Mouse (Mus musculus) layer of hippocampus, adult 9-10 months (tissue): ENCODE results near the gene Cacnb3.

ENCODE experiments used
- DNase-seq: peaks from one replicate; pipeline ENCODE4 v3.0.0; 2022; ENCODE audit warnings: low spot score

Gene Cacnb3

DNA sequence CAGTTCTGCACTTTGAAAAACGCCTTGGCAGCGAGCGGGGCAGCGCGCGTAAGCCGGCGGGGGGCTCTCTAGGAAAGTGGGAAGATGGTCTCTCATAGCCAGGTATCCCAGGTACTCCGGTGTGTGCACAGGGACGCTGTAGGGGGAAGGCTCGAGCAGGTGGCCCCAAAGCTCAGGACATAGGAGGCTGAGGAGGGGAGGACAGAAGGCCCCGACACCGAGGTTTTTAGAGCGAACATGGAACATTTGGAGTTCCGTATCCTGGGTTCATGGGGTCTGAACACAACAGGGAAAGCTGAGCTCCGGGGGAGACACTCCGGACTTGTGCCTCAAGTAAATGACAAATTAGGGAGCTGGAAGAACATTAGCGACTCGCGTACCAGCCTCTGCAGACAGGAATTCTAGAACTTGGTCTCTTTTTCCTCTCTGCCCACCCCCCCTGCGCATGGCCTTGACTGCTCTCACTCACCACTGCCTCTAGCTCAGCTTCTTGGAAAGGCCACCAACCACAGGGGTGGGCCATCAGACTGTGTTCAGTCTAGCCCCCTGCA is 4.7 kb downstream of the Cacnb3 start:
- no peak for DNase-seq

DNA sequence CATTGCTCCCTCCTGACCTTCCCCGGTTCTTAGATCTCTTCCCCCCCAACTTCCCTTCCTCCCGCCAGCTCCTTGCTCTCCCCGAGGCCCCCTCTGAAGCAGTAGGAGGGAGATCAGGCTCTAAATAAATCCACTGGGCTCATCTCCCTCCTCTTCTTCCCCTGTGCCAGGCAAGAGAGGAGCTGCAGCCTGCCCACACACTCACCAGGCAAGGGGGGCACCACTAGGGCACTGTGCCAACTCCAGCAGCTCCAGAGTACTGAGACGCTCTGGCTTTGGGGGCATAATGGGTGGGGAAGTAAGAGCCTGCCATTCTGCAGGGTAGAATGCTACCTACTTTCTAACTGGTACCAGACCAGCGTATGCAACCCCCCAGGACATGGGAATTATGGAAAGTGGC is 5.9 kb downstream of the Cacnb3 start:
- no peak for DNase-seq

DNA sequence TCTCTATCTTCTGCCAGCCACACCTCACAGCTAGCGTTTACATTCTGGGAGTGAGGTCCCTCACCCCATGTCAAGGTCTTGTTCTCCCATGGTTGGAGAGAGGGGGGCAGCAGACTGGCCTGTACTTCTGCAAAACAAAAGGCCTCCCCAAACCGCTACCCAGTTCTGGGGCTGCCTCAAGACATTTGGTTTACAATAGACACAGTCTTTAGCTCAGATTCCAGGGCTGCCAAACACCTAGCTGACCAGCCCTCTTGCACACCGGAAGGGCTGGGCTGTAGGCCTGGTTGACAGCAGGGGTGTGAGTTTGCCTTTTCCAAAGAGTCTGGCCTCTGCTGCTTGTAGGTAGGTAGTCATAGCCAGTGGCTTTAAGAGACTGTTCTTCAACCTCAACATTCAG is 6.5 kb downstream of the Cacnb3 start:
- DNase-seq, result no peak

DNA sequence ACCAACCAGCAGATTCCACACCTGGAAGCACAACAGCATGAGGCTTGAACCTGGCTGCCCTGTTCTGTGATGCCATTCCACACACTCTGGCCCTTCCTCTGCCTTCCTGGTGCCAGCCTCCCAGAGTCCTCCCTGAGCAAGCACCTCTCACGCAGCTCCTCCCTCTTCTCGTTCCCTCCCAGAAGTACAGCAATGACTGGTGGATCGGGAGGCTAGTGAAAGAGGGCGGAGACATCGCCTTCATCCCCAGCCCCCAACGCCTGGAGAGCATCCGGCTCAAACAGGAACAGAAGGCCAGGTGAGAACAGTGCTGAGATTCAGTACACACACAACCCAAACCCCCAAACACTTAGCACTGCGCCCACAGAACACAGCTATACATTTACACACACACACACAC is 9.5 kb downstream of the Cacnb3 start:
- no peak for DNase-seq

DNA sequence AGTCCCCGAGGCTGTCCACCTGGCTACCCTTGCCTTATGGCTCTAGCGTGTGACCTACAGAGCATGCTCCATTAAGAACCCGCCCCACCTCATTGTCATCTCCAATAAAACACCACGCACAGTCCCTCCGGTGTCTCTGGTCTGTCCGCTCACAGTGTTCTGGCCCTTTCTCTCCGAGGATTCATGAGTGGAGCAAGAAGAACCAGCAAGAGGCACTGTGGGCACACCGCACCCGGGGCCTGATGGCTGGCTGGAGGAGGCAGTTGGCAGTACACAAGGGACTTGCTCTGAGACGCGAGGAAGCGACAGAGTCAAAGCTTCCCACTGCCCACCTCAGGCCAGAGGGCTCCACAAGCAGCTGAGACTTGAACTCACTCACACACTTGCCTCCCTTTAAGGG is 13.8 kb downstream of the Cacnb3 start:
- no peak for DNase-seq

DNA sequence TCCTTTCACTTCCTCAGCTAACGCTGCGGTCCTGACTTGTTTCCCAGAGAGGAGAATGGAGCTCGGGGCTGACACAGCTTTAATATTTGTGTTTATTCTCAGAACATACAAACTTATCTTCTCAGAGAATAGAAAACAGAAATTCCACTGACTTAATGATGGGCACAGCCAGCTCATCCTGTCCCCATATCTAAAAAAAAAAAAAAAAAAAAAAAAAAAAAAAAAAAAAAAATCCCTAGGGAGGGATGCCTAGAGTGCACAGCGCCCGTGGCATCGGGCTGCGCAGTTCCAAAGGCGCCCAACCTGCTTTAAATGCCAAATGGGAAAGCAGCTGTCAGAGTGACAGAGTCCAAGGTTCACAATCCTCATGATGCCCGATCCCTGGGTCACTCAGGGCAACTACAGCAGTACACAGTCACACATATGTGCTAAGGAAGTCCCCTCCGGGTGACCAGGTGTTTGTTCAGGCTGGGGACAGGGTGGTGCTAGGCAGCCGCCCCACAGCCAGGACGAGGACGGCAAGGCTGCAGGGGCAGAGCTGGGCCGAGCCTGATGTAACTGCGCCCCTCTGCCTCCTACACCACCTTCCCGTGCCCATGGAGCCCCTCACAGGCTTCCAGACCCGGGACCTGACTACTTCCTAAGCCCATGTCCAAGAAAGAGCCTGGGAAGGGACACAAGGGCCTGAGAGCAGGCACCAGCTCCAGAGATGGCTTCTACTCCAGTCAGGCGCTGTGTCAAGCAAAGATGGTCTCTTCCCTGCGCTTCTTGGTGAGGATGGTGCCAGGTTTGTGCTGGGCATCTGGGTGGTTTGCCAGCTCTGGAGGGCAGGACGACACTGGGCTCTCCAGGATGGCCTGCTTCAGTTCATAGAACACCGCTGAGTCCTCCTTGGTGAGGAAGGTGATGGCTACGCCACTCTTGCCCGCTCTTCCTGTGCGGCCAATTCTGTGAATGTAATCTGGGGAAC is 14.7 kb downstream of the Cacnb3 start:
- DNase-seq, result no peak

DNA sequence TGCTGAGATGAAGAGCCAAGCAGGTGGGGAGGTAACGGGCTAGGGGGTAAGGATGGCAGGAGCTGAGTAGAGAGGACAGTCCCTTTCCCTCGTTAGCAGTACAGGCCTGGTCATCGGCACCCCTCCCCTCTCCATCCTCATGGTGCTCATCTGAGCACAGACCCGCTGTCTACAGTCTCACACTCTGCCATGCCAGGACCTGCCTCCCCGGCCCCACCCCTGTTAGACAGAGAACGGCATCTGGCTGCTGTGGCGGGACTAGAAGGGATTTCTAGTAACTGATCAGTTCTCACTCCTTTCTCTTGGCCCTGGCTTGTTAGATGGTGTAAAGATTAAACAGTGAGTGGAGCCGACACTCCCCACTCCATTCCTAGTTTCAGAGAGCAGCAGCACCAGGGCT is 16.1 kb downstream of the Cacnb3 start:
- no peak for DNase-seq

DNA sequence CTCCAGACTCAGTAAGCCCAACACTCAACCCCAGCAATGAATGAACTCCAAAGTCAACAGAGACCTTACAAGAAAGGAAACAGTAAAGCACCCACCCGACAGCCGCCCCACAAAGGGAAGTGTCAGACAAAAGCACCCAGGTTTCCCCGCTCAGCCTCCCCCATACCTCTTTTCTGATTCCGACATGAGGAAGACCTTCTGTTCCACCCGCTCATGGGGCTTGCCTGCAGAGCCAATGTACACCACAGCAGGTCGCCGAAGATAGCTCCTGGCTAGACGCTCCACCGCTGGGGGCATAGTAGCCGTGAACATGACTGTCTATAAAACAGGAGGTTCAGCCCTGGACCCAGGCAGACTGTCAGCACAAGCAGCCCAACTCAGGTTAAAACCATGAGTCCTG is 16.7 kb downstream of the Cacnb3 start:
- no peak for DNase-seq

DNA sequence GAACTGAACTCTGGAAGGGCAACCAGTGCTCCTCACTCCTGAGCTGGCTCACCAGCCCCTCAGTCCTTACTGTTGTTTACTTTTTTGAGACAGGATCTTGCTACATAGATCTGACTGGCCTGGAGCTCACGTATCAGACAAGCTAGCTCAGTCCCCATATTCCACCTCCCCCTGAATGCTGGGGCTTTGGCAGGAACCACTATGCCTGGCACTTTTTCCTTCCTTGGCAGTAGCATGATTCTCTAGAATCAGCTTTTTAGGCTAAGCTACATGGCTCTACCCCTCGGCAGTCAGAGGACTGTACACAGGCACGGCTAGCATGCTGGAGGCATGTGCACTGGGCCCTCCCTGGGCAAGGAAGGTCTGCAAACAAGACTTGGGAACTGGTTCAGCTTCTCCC is 17.4 kb downstream of the Cacnb3 start:
- DNase-seq, result no peak

DNA sequence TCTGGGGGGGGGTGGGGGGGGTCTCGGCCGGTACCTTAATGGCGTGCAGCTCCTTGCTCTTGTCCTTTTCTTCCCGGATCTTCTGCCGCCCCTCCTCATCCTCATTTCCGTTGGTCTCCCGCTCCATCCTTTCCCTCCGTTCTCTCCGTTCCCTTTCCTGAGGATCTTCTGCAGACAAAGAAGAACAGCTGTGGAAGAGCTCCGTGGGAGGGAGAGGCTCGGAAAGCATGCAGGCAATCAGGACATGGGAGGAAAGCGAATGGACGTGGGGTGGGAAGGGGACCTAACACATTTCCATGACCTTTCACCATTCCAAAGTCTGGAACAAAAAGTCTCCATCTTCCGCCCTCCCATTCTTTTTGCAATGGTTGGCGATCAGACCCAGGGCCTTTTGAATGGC is 20.8 kb downstream of the Cacnb3 start:
- DNase-seq, result no peak

DNA sequence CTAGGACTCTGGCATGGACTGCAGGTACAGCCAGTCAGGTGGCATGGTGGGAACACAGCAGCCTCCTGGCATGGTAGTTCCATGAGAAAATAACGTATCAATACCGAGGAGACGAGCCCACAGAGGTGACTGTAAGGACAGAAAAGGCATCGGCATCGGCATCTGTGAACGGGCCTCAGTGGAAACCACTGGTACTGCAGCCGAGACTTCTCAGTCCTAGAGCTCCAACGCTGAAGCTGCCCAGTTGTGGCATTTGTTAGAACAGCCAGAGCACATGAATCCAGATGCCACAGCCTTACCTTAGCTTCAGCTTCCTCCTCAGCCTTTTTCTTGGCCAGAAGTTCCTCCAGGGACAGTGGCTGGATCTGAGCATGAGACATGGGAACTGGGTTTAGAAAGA is 21.5 kb downstream of the Cacnb3 start:
- DNase-seq, result no peak

DNA sequence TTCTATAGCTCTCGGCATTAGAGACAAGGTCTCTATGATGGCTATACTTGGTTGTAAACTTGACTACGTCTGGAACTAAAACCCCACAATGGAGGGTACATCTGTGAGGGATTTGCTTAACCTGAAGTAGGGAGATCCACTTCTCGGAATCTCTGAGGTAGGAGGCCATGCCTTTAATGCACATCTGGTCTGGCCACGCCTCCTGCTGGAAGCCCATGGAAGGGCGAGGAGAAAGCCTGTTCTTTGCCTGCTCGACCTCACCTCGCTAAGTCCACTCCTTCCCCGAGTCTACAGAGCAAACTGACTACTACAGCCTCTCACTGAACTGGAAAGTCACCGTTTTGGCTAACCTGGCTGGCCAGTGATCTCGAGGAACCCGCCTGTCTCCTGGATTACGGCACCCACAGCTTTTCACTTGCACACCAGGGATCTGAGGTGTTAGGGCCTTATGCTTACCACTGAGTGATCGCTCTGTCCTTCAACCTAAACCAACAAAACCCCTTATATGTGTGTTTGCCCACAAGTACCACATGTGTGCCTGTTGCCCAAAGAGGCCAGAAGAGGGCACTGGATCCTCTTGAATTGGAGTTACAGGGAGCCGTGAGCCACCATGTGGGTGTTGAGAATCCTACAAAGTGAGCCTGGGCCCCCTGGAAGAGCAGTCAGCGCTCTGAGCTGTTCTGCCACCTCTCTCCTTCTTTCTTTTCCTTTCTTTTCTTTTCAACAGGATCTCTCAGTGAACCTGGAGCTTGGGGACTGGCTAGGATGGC is 26.5 kb downstream of the Cacnb3 start:
- DNase-seq, result no peak

DNA sequence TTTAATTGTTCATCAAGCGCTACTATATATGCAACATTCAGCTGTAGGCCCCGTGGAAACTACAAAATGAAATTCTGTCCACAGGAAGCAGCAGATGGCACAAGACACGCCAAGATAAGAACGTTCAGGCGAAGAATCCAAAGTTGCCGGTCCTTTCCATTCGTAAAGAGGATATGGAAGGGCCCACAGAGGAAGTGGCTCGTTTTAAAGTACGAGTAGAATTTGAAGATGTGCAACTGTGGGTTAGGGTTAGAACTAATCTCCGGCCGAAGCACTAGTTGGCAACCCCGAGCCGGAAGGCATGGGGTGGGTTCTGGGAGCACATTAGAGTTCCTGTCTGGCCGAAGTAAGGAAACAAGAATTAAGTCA is 31.5 kb downstream of the Cacnb3 start:
- DNase-seq, result no peak

DNA sequence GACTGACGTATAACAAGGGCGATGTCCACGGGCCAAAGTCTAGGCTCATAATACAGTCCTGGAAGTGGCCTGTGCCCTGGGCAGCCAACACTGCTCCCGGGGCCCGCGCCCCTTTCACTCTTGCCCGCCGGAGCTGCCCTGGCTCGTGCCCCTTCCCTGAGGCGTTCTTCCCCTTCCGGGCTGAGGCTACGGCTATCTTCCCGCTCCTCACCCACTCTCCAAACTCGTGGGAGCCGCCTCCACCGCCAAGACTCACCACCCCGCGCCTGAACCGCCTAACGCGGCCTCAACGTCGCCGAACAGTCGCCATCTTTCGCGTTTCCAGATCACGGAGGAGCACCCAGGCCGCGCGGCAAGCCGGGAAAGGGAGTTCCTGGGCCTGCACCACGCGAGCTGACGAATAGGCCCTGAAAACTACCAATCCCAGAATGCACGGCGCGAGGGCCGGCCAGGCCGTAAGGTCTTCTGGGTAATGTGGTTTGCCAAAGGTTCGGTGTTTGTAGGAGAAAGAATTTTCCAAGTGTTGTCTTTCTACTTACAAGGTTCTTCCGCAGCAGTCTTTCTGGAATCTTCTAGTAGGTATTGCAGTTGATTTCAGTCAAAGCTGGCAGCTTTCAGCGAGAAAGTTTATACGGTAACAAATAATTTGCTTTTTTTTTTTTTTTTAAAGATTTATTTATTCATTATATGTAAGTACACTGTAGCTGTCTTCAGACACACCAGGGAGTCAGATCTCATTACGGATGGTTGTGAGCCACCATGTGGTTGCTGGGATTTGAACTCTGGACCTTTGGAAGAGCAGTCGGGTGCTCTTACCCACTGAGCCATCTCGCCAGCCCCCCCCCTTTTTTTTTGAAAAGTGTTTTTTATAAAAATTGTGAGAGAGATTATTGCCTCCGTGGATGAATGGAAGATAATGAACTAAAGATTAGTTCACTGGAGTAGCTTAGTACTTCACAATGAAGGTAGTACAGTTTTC is 32.2 kb downstream of the Cacnb3 start, which contains the start of gene Ddx23:
Gene Ddx23, minus strand, starts transcription at position 328 of the 979 bp plus-strand sequence.
- peak; percentile 89 for DNase-seq

DNA sequence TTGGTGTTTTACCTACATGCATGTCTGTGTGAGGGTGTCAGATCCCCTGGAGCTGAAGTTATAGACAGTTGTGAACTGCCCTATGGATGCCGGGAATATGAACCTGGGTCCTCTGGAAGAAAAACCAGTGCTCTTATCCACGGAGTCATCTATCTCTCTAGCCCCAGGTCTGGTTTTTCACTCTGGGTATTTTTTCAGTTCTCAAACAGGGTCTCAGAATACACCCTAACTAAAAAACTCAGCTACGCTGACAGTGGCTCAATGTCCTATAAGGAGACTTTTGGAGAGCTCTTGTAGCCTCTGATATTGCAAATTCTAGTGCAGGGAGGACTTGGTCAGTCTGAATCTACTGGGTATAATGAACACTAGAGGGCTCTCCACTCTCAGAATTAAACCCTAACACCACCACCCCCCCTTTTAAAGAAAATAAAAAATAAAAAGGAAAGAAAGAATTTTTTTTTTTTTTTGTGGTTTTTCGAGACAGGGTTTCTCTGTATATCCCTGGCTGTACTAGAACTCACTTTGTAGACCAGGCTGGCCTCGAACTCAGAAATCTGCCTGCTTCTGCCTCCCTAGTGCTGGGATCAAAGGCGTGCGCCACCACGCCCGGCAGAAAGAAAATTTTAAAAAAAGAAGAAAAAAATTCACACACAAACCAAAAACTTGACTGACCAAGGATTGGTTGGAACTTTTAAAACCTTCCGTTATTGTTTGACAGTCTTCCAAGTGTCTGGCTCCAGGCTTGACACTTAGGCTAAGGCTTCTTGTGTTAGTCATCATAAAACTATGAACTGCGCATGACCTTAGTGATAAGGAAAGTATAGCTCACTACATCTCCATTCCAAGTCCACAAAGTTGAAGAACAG is 33.6 kb downstream of the Cacnb3 start:
- DNase-seq, result no peak

DNA sequence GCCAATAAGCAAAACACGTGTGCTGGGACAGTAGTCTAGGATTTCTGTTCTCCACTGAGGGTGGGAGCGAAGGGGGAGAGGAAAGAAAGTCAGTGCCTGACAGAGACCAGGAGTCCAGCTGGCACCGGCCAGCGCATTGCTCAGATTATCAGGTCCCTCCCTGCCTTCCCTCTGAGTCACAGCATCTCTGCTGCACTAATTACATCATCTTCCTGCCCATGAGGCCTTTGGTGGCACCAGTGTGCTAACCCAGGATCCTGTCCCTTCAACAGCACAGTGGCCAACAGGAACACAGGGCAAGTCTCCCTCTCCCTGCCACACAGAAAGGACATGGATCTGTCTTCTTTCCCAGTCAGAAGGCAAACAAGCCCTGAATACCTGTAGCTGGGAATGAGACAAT is 42.0 kb downstream of the Cacnb3 start:
- no peak for DNase-seq

DNA sequence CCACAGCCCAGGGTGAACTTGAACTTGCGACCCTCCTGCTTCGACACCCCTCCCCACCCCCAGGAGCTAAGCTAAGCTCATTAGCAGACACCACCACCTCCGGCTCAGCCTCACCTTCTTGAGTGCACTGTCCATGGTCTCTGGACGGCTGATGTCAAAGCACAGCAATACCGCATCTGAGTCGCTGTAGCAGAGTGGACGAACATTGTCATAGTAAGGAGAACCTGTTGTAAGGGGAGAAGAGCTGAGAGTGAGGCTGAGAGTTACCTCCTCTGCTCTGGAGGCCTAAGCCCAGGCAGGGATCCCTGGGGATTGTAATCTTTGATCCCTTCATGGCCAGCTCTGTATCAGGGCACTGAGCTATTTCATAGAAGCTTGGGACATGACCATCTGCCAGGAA is 43.1 kb downstream of the Cacnb3 start:
- DNase-seq, result no peak

DNA sequence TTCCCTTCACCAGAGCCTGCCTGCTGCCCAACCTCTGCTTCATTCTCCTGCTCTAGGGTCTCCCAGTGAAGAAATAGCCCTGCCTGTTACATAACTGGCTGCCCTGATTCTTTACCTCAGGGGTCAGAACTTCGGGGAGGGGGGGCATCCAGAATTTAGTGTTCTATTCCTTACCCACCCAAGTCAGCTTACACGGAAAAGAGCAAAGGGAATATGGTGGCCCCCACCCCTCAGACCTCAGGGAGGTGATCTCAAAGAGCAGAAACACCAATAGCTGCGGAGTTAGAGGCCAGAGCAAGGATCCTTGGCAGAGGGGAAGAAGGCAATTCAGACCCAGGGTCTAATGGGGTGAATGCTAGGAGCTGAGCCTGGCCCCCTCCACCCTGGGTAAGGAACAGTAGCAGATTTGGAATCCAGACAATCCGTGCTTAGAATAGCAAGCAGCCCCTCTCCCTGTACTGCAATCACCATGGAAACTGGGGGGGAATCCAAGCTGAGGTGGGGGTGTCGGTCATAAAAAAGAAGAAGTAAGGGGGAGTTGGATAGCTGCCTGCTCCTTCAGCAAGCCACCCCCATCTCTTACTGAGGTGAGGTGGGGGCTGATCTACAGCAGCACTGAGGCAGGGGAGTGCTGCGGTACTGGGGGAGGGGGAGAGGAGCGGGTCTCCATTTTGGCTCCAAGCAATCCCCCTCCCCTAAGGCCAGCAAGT is 43.8 kb downstream of the Cacnb3 start:
- DNase-seq, result no peak

DNA sequence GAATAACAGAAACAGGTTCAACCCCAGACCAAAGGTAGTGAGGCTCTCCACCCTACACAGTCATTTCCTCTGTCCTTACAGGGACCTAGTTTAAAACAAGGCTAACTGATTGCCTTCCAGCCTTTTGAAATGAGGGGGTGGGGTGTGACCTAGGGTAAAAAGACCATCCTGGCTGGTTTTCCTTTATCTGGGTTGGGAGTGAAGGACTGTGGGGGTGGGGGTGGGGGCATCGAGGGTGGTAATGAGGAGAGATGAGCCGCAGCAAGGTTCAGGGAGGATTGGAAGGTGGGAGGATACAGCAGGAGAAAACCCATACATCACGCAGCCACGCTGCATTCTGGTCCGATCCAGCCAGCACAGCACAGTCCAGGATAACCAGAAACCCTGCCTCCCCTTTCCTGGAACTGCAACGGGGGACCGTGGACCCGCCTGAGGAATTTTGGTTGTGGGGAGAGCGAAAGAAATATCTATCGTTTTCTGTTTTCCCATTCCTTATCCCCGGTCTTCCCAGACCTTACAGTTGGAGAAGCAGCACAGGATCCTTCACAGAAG is 44.4 kb downstream of the Cacnb3 start:
- no peak for DNase-seq
